Mouse (Mus musculus) spleen, adult 2 months (tissue): ENCODE data around the gene Rab3c. TPM values are rescaled to one million over a fixed set of nuclear protein-coding genes. Genes with fewer than 3 reads are reported as not detected.

Experiments used
- DNase-seq, 2 experiments: peaks; one replicate each; pipeline versions ENCODE4 v3.0.0 to v3.0.0-alpha.2; 2012 to 2021; ENCODE audit warnings: low spot score in 2 of 2, low read depth in 1 of 2
- H3K27ac ChIP-seq: fragments of 200-500 bp; 2 replicates; pipeline ENCODE4 v1.5.1; 2012; ENCODE audit warnings: low read length, inconsistent platforms; ENCODE audit not compliant: insufficient read depth
- H3K27me3 ChIP-seq: fragments of 200-500 bp; 2 replicates; pipeline ENCODE4 v1.6.1; 2012; ENCODE audit warnings: mild to moderate bottlenecking, moderate library complexity, low read length, inconsistent platforms; ENCODE audit not compliant: control insufficient read depth, insufficient read depth
- H3K36me3 ChIP-seq: fragments of 200-500 bp; 2 replicates; pipeline ENCODE4 v1.6.1; 2012; ENCODE audit warnings: mild to moderate bottlenecking, low read length, inconsistent platforms; ENCODE audit not compliant: control insufficient read depth, insufficient read depth
- H3K4me1 ChIP-seq: fragments of 200-500 bp; 2 replicates; pipeline ENCODE4 v1.6.1; 2011; ENCODE audit warnings: inconsistent platforms; ENCODE audit not compliant: control insufficient read depth, insufficient read depth, insufficient read length
- H3K4me3 ChIP-seq: fragments of 200-500 bp; 2 replicates; pipeline ENCODE4 v1.5.1; 2011; ENCODE audit warnings: mild to moderate bottlenecking, inconsistent platforms; ENCODE audit not compliant: insufficient read depth, insufficient read length; ENCODE audit errors: extremely low read depth
- CTCF ChIP-seq: fragments of 200-500 bp; IDR thresholded peaks from 2 replicates; pipeline ENCODE4 v1.5.1; 2011; ENCODE audit warnings: mild to moderate bottlenecking, inconsistent platforms; ENCODE audit not compliant: insufficient read depth, insufficient read length, insufficient replicate concordance; ENCODE audit errors: extremely low read depth
- POLR2A ChIP-seq: fragments of 200-500 bp; IDR thresholded peaks from 2 replicates; pipeline ENCODE4 v1.6.1; 2011; ENCODE audit warnings: low read depth, low read length, inconsistent platforms
- WGBS: fragments of 180-500 bp; shearing (Covaris S2); methylation state at CpG from one replicate; pipeline ENCODE4 v1.1.7; 2018; 5-methylcytosine and 5-hydroxymethylcytosine counted together
- polyA plus RNA-seq: library from polyadenylated mRNA; depleted of rRNA; stranded (reverse); fragments of >200 nt; gene quantifications from 2 replicates; pipeline ENCODE4 v1.2.3, GENCODE M21; 2012

Rab3c gene
- polyA plus RNA-seq, 1 experiment, result not detected

- TF ChIP-seq CTCF (peak; percentile 11; the same call in 1 of the 2 replicates), POLR2A (no peak)
- no peak overlapping the region for H3K4me3 ChIP-seq
- no peak for DNase-seq
- no peaks in the 10 kb centered on the region for H3K4me1 ChIP-seq
- 86% methylated on average over 3 of the region's 3 CpGs for WGBS
- H3K36me3 ChIP-seq, result no peaks in the 10 kb centered on the region
- H3K27ac ChIP-seq, result no peak overlapping the region
- no peaks in the 10 kb centered on the region for H3K27me3 ChIP-seq
Measured at GRCm38 (mm10) chr13:110039779-110040498, 240.9 kb downstream of the Rab3c start.

GRCm38 (mm10) chr13:110039170-110039569, 241.6 kb downstream of the Rab3c start:
- Histone ChIP-seq H3K27me3 (no peaks in the 10 kb centered on the region), H3K4me1 (no peaks in the 10 kb centered on the region), H3K4me3 (no peak overlapping the region), H3K36me3 (no peaks in the 10 kb centered on the region), H3K27ac (no peak overlapping the region)
- 33% methylated on average over 9 of the region's 9 CpGs for whole genome bisulfite sequencing
- DNase-seq, result no peak
- no peak for TF ChIP-seq POLR2A
- TF ChIP-seq CTCF, result no peak

- no peak for DNase-seq
- no peaks in the 10 kb centered on the region for H3K36me3 ChIP-seq
- no peak overlapping the region for H3K4me3 ChIP-seq
- H3K27me3 ChIP-seq, result no peaks in the 10 kb centered on the region
- H3K27ac ChIP-seq, result no peak overlapping the region
- TF ChIP-seq POLR2A, result no peak
- H3K4me1 ChIP-seq, result no peaks in the 10 kb centered on the region
- WGBS, result 97% methylated on average over 3 of the region's 3 CpGs
Measured at GRCm38 (mm10) chr13:110038521-110038920, 242.3 kb downstream of the Rab3c start.

- DNase-seq, result no peak
- no peaks in the 10 kb centered on the region for H3K27me3 ChIP-seq
- no peak overlapping the region for H3K4me3 ChIP-seq
- no peaks in the 10 kb centered on the region for H3K36me3 ChIP-seq
- H3K27ac ChIP-seq, result no peak overlapping the region
- TF ChIP-seq POLR2A (no peak), CTCF (no peak)
- WGBS, result 60% methylated on average over 6 of the region's 6 CpGs
- H3K4me1 ChIP-seq, result 0 out of 2 replicates have a peak, but pooled peaks cover 2% of the 10 kb centered on the region
Measured at GRCm38 (mm10) chr13:110034885-110035284, 245.9 kb downstream of the Rab3c start.

- 77% methylated on average over 7 of the region's 7 CpGs for WGBS
Measured at GRCm38 (mm10) chr13:110034041-110034440, 246.8 kb downstream of the Rab3c start.

GRCm38 (mm10) chr13:110031886-110032285, 248.9 kb downstream of the Rab3c start:
- H3K4me1 ChIP-seq, result 0 out of 2 replicates have a peak, but pooled peaks cover 2% of the 10 kb centered on the region
- no peaks in the 10 kb centered on the region for H3K36me3 ChIP-seq
- H3K27ac ChIP-seq, result no peak overlapping the region
- no peak overlapping the region for H3K4me3 ChIP-seq
- 3% methylated on average over 6 of the region's 6 CpGs for WGBS
- TF ChIP-seq POLR2A (no peak), CTCF (no peak)
- no peaks in the 10 kb centered on the region for H3K27me3 ChIP-seq
- DNase-seq, result no peak

More at GRCm38 (mm10) chr13:110034041-110034440, 246.8 kb downstream of the Rab3c start:
- DNase-seq, result no peak
- 0 out of 2 replicates have a peak, but pooled peaks cover 2% of the 10 kb centered on the region for H3K4me1 ChIP-seq
- TF ChIP-seq CTCF (no peak), POLR2A (no peak)
- H3K27me3 ChIP-seq, result no peaks in the 10 kb centered on the region
- H3K4me3 ChIP-seq, result no peak overlapping the region
- H3K36me3 ChIP-seq, result no peaks in the 10 kb centered on the region
- H3K27ac ChIP-seq, result no peak overlapping the region

GRCm38 (mm10) chr13:110031061-110031460, 249.7 kb downstream of the Rab3c start:
- DNase-seq, result no peak
- 0 out of 2 replicates have a peak, but pooled peaks cover 2% of the 10 kb centered on the region for H3K4me1 ChIP-seq
- 65% methylated on average over 8 of the region's 8 CpGs for WGBS
- no peaks in the 10 kb centered on the region for H3K36me3 ChIP-seq
- no peak overlapping the region for H3K4me3 ChIP-seq
- H3K27me3 ChIP-seq, result no peaks in the 10 kb centered on the region
- TF ChIP-seq CTCF (no peak), POLR2A (no peak)
- no peak overlapping the region for H3K27ac ChIP-seq
